Mouse (Mus musculus) liver, embryonic 16.5 days (tissue): Measurements from ENCODE around the gene Prl2c3. TPM values are rescaled to one million over a fixed set of nuclear protein-coding genes. Genes with fewer than 3 reads are reported as not detected.
"Not testable (repeated sequence)": the region's sequence is repeated elsewhere in the genome, so short reads cannot be mapped to it uniquely, and the experiment has no call there.

Source experiments
- ATAC-seq: fragments of 200-750 bp; cut with Nextera tagmentation; 2 replicates; pipeline ENCODE4 v1.8.0; 2017; ENCODE audit warnings: low read depth, mild to moderate bottlenecking, moderate number of reproducible peaks, moderate library complexity
- H3K27ac ChIP-seq: fragments of 300-500 bp; sonication (generic); 2 replicates; pipeline ENCODE4 v1.5.1; 2014; ENCODE audit warnings: mild to moderate bottlenecking, low read length
- H3K27me3 ChIP-seq: fragments of 300-500 bp; sonication (generic); 2 replicates; pipeline ENCODE4 v1.6.1; 2014; ENCODE audit warnings: low read depth, low read length, mixed read lengths; ENCODE audit not compliant: control insufficient read depth, insufficient read depth
- H3K36me3 ChIP-seq: fragments of 300-500 bp; sonication (generic); 2 replicates; pipeline ENCODE4 v1.6.1; 2014; ENCODE audit warnings: mild to moderate bottlenecking; ENCODE audit not compliant: control insufficient read depth, insufficient read depth
- H3K4me1 ChIP-seq: fragments of 300-500 bp; sonication (generic); 2 replicates; pipeline ENCODE4 v1.6.1; 2014; ENCODE audit warnings: low read depth, low read length, mixed read lengths; ENCODE audit not compliant: control insufficient read depth
- H3K4me2 ChIP-seq: fragments of 300-500 bp; sonication (generic); 2 replicates; pipeline ENCODE4 v1.6.1; 2014; ENCODE audit warnings: low read depth, low read length, mixed read lengths
- H3K4me3 ChIP-seq: fragments of 300-500 bp; sonication (generic); 2 replicates; pipeline ENCODE4 v1.5.1; 2014; ENCODE audit warnings: low read depth, mild to moderate bottlenecking, low read length
- H3K9ac ChIP-seq: fragments of 300-500 bp; sonication (generic); 2 replicates; pipeline ENCODE4 v1.6.1; 2014; ENCODE audit warnings: low read depth, low read length
- H3K9me3 ChIP-seq: fragments of 300-500 bp; sonication (generic); replicated peaks from 2 replicates; pipeline ENCODE4 v1.6.1; 2016; ENCODE audit warnings: low read length; ENCODE audit not compliant: control insufficient read depth
- WGBS: fragments of 180-500 bp; shearing (Covaris S2); extraction: QIAGEN DNeasy Blood & Tissue Kit; methylation state at CpG from one replicate; pipeline ENCODE4 v1.1.7; 2014; ENCODE audit not compliant: insufficient replicate concordance; 5-methylcytosine and 5-hydroxymethylcytosine counted together
- polyA plus RNA-seq: library from polyadenylated mRNA; unstranded; fragments of >200 nt; fragmentation: Nextera tagmentation; extraction: Ambion mirVana; gene quantifications from 2 replicates; pipeline ENCODE4 v1.2.1, GENCODE M21; 2015

Prl2c3 gene
- polyA plus RNA-seq, 1 experiment from 2014 or later, result not detected

DNA sequence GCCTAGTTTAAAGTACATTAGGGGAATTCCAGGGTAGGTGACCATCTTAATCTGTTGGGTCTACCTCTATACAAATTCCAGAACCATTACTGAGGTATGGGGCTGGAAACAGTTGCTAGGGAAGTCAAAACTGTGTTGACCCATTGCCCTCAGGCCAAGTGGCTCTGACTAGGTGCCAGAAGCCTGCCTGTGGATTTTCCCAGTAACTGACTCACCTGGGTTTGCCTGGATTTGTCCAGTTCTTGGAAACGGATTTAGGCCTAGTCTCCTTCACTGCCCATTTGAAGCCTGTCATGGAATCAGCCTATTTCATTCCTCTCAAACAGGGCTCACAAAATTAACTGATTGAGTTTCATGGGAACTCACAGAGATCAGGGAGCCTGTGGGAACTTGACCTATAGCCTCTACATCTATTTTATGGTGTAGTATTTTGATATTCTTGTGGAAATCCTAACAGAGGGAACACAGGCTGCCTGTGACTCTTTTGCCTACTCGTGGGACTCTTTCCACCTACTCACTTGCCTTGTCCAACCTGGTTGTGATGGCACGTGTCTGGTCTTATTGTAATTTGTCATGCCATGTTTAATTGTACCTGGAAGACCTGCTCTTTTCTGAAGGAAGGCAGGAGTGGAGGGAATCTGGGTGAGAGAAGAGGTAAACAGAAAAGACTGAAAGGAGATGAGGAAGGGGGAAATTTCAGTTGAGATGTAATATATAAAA, 9.1 kb upstream of the Prl2c3 start:
- not testable (repeated sequence) for H3K9me3 ChIP-seq, H3K27me3 ChIP-seq, H3K4me2 ChIP-seq, H3K9ac ChIP-seq, H3K4me1 ChIP-seq, H3K4me3 ChIP-seq, H3K36me3 ChIP-seq, H3K27ac ChIP-seq
- 0 out of 2 replicates have a peak, but pooled peaks have one; percentile 20 for ATAC-seq
- WGBS, result 40% methylated on average over 3 of the region's 3 CpGs

DNA sequence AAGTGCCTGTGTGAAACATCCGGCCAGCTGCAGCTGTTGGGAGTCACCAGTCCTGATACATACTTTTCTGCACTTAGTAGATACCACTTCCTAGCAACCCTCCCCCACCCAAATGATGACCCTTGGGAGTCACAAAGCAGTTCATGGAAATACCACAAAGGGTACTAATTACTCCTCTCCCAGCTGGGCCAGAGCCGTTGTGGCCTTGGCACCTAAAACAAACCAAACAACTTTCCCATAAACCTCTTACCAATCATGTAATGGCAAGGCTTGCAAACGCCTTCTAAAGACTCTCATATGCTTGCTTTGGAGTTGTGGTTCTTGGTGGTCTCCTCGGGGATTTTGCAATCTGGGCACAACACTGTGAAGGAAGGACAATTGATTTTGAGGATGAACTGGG, 6.6 kb upstream of the Prl2c3 start:
- H3K9me3 ChIP-seq, result not testable (repeated sequence)
- WGBS, result 38% methylated on average over 4 of the region's 4 CpGs

DNA sequence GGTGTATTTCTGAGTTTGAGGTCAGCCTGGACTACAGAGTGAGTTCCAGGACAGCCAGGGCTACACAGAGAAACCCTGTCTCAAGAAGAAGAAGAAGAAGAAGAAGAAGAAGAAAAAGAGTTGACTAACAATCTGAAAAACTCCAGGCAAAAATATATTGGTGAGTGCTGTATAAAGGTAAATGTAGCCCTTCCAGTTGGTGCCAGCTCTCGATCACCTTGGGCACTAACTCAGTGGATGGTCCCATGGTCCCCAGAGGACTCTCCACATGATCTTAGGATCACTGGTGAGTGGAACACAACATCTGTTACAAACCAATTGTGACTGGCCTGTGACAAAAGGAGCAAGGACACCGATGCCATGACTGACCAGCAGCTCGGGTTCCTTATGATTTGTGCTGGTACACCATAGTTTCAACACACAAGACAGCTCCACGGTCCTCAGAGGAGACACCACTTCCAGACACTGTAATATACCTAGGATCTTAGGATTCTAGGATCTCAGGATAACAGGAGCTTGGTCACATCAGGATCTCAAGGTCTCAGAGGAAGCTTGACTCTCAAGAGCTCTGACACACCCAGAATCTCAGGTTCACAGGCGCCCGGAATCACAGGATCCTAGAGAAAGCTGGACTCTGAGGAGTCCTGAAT, 30.3 kb downstream of the Prl2c3 start:
- 57% methylated on average over 6 of the region's 6 CpGs for WGBS
- H3K4me3 ChIP-seq, ATAC-seq, H3K4me1 ChIP-seq, H3K36me3 ChIP-seq, H3K9ac ChIP-seq, H3K9me3 ChIP-seq, H3K4me2 ChIP-seq, H3K27me3 ChIP-seq, H3K27ac ChIP-seq: not testable (repeated sequence)

More for the DNA sequence above, 6.6 kb upstream of the Prl2c3 start:
- not testable (repeated sequence) for H3K36me3 ChIP-seq, H3K4me3 ChIP-seq, H3K4me2 ChIP-seq, H3K27me3 ChIP-seq, H3K9ac ChIP-seq, H3K27ac ChIP-seq, H3K4me1 ChIP-seq, ATAC-seq

Other genes starting within 250 kb of the Prl2c3 start
- gene Ero1lb, start 234.2 kb downstream of the Prl2c3 start, polyA plus RNA-seq, result 2.9 and 3.7 TPM in 2 replicates
- not detected in 2 replicates for gene Prl2c2, start 205.3 kb upstream of the Prl2c3 start, polyA plus RNA-seq